Comparison of ENCODE assay signal across 16 mouse cellular contexts in the genomic region with DNA sequence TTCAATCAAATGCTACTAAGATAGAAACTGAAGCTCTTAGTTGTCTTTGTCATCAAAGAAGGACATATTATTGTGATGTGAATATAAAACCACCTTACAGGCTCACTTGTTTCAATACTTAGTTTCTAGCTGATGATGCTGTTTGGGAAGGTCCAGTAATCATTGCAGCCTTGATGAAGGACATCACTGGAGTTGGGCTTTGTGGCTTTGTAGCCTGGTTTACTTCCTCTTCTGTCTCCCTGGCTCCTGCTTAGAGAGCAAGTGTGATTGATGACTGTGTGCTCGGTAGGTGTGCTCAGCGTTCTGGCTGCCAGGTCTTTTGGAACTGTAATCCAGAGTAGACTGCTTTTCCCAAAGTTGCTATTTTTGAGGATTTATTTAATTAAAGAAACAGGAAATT.
"Had no signal": no experiment of that assay in that cellular context is flagged by ENCODE, and none has a peak within 500 bp of the region (broad histone marks: within the 10 kb centered on the region; RNA-seq: fewer than 3 reads in every experiment).

No protein-coding gene starts in this region.

- H3K4me3 ChIP-seq: midbrain, embryonic 10.5 days; midbrain, embryonic 12.5 days; neural tube, embryonic 13.5 days; neural tube, embryonic 15.5 days had no signal

- ATAC-seq: midbrain, embryonic 16.5 days had no signal

- H3K4me2 ChIP-seq: lung, embryonic 14.5 days; midbrain, embryonic 12.5 days; neural tube, embryonic 13.5 days; neural tube, embryonic 15.5 days had no signal

- H3K9ac ChIP-seq: liver, embryonic 14.5 days; lung, embryonic 14.5 days; midbrain, embryonic 12.5 days; neural tube, embryonic 13.5 days; neural tube, embryonic 15.5 days had no signal

- DNase-seq: lung, adult 18-20 months; lung, embryonic 14.5 days; lung, postnatal 10 days; lung, postnatal 36 days; midbrain, embryonic 14.5 days; right cerebral cortex, postnatal 14 days; thymus, adult 18-20 months; thymus, postnatal 14 days; thymus, postnatal 36 days had no signal

- H3K27me3 ChIP-seq: midbrain, embryonic 12.5 days; neural tube, embryonic 13.5 days; neural tube, embryonic 15.5 days had no signal

- H3K9me3 ChIP-seq: midbrain, embryonic 10.5 days; midbrain, embryonic 12.5 days; neural tube, embryonic 13.5 days; neural tube, embryonic 15.5 days had no signal

- H3K4me1 ChIP-seq: midbrain, embryonic 10.5 days; midbrain, embryonic 12.5 days; neural tube, embryonic 13.5 days; neural tube, embryonic 15.5 days had no signal

- H3K27ac ChIP-seq: liver, embryonic 14.5 days; macrophage; midbrain, embryonic 10.5 days; midbrain, embryonic 12.5 days; neural tube, embryonic 13.5 days; neural tube, embryonic 15.5 days had no signal

- H3K36me3 ChIP-seq: midbrain, embryonic 10.5 days; midbrain, embryonic 12.5 days; neural tube, embryonic 13.5 days; neural tube, embryonic 15.5 days had no signal
